Mouse (Mus musculus) liver (tissue): ENCODE data around the gene Casc1.
A peak's percentile ranks its signal among the peaks of the same experiment; 100 is the strongest.

Source experiments
- DNase-seq: peaks from one replicate; pipeline ENCODE4 v3.0.0-alpha.2; 2020; ENCODE audit warnings: mixed read lengths

Casc1 gene

GRCm38 (mm10) chr6:145202432-145203125 lies 8.2 kb downstream of the Casc1 start:
- no peak for DNase-seq

- no peak for DNase-seq
Observed at GRCm38 (mm10) chr6:145197949-145198686, 12.7 kb downstream of the Casc1 start.

- no peak for DNase-seq
Observed at GRCm38 (mm10) chr6:145193446-145193845, 17.4 kb downstream of the Casc1 start.

- DNase-seq = no peak
Observed at GRCm38 (mm10) chr6:145193038-145193437, 17.8 kb downstream of the Casc1 start.

- DNase-seq = no peak
Observed at GRCm38 (mm10) chr6:145187093-145188088, 23.4 kb downstream of the Casc1 start.

GRCm38 (mm10) chr6:145186096-145186495 lies 24.7 kb downstream of the Casc1 start:
- DNase-seq = no peak

- DNase-seq = no peak
Observed at GRCm38 (mm10) chr6:145182044-145182443, 28.8 kb downstream of the Casc1 start.

GRCm38 (mm10) chr6:145179665-145180064 lies 31.1 kb downstream of the Casc1 start:
- peak; percentile 58 for DNase-seq

- no peak for DNase-seq
Observed at GRCm38 (mm10) chr6:145176474-145176873, 34.3 kb downstream of the Casc1 start.

GRCm38 (mm10) chr6:145175571-145175981 lies 35.2 kb downstream of the Casc1 start:
- peak; percentile 38 for DNase-seq

- peak; percentile 62 for DNase-seq
Observed at GRCm38 (mm10) chr6:145173781-145174191, 37.0 kb downstream of the Casc1 start.

- no peak for DNase-seq
Observed at GRCm38 (mm10) chr6:145171892-145172606, 38.8 kb downstream of the Casc1 start.

- no peak for DNase-seq
Observed at GRCm38 (mm10) chr6:145160581-145160980, 50.2 kb downstream of the Casc1 start.

GRCm38 (mm10) chr6:145158619-145159018 lies 52.2 kb downstream of the Casc1 start:
- no peak for DNase-seq

GRCm38 (mm10) chr6:145149054-145149453 lies 61.8 kb downstream of the Casc1 start:
- peak; percentile 35 for DNase-seq

GRCm38 (mm10) chr6:145147716-145148115 lies 63.1 kb downstream of the Casc1 start:
- DNase-seq = no peak

- no peak for DNase-seq
Observed at GRCm38 (mm10) chr6:145145173-145145572, 65.6 kb downstream of the Casc1 start.

- no peak for DNase-seq
Observed at GRCm38 (mm10) chr6:145141827-145142226, 69.0 kb downstream of the Casc1 start.

- DNase-seq = no peak
Observed at GRCm38 (mm10) chr6:145140706-145141105, 70.1 kb downstream of the Casc1 start.

GRCm38 (mm10) chr6:145139776-145140475 lies 70.9 kb downstream of the Casc1 start:
- no peak for DNase-seq

- no peak for DNase-seq
Observed at GRCm38 (mm10) chr6:145139236-145139635, 71.6 kb downstream of the Casc1 start.

- DNase-seq = no peak
Observed at GRCm38 (mm10) chr6:145136831-145137230, 74.0 kb downstream of the Casc1 start.
